Mouse (Mus musculus) testis, adult 2 months (tissue): ENCODE data around the gene Vmn1r193.

ENCODE experiments used
- CTCF ChIP-seq: fragments of 200-500 bp; IDR thresholded peaks from 2 replicates; pipeline ENCODE4 v1.5.1; 2012; ENCODE audit warnings: low read depth, mild to moderate bottlenecking, inconsistent platforms, low read length, moderate library complexity; ENCODE audit not compliant: control insufficient read depth, insufficient read depth, insufficient replicate concordance
- POLR2A ChIP-seq: fragments of 200-500 bp; IDR thresholded peaks from 2 replicates; pipeline ENCODE4 v1.6.1; 2012; ENCODE audit warnings: low read depth, mild to moderate bottlenecking, inconsistent platforms, low read length, moderate library complexity; ENCODE audit not compliant: control insufficient read depth

DNA sequence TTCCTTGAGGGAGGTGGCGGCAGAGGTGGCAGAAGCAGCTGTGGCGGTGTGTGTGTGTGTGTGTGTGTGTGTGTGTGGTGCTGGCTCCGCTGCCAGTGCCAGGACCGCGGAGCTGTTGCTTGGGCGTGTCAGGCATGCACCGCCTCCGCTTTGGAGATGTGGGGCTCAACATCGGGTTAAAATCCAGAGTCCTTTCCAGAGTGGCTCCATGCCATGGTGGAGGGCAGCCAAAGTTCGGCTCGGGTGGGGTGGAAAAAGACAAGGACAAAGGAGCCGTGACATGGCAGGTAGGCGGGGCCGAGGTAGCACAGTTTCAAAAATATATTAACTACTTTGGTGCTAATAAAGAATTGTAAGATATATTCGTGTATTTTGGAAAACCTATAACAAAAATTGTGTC lies 54.5 kb downstream of the Vmn1r193 start:
- TF ChIP-seq POLR2A, result no peak
- no peak for TF ChIP-seq CTCF
